Mouse (Mus musculus): ENCODE measurements at regions not wholly inside any gene's neighbourhood (a gene's known extent, or its start where the extent isn't known, plus 50 kb on each side); places are given as distances from the start of the nearest gene placed in this dataset.

GRCm38 (mm10) chr2:103205046-103205445, 98.0 kb downstream of the Ehf start:
- H3K4me2 ChIP-seq (replicated peaks) = no peak overlapping the region
- H3K36me3 ChIP-seq = no peaks in the 10 kb centered on the region
- no peak overlapping the region for H3K9ac ChIP-seq
- H3K27me3 ChIP-seq = no peaks in the 10 kb centered on the region
- 88% methylated on average over 8 of the region's 8 CpGs for WGBS
- no peak overlapping the region for H3K27ac ChIP-seq (replicated peaks)
- no peak overlapping the region for H3K4me3 ChIP-seq (replicated peaks)
- no peak for ATAC-seq (ENCODE audit: insufficient number of reproducible peaks, low FRiP score, low TSS enrichment, low read depth)
- H3K4me1 ChIP-seq = peaks cover 12% of the 10 kb centered on the region; the same call in 1 of the 2 replicates
- no peaks in the 10 kb centered on the region for H3K9me3 ChIP-seq (replicated peaks)

DNA sequence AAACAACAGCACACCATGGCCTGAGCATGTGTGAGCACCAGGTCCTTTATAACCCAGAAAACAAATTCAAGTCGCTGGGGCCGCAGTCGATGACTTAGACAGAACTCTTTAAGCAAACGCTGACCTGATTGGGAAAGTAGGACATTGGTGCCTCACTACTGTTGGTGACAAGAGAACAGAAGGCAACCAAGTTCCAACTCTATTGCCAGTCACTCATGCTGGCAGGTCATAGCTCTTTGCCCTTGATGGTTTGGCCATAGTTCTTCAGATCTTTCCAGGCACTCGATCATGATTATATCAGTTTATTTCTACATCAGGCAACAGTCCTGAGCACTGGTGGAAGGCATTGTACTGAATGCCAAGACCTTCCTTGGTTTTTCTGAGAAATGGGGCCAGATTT, 94.7 kb downstream of the Ehf start:
- Histone ChIP-seq H3K27me3 (no peaks in the 10 kb centered on the region), H3K9ac (no peak overlapping the region), H3K9me3 (replicated peaks) (no peaks in the 10 kb centered on the region), H3K4me1 (peaks cover 22% of the 10 kb centered on the region), H3K27ac (replicated peaks) (peak overlapping the region; percentile 69; the same call in 1 of the 2 replicates), H3K4me2 (replicated peaks) (no peak overlapping the region), H3K4me3 (replicated peaks) (no peak overlapping the region), H3K36me3 (no peaks in the 10 kb centered on the region)
- 93% methylated on average over 5 of the region's 5 CpGs for WGBS
- ATAC-seq (ENCODE audit: insufficient number of reproducible peaks, low FRiP score, low TSS enrichment, low read depth) = no peak

DNA sequence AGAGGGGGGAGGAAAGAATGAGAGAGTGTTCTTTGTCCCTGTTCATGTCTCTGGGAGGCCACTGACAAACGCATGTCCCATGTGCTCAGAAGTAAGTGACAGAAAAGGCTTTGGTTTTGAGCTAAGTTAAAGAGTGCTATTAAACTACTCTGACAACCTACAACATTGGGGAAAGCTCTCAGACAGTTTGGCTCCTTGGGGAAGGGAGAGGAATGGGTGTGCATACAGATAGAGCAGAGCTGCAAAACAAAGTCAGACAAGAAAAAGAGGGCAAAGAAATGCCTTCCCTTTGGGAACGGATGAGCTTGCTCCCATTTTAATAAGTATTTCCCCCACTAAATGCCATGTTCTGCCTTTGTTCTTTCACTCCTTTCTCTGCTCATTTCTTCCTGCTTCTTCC, 94.0 kb downstream of the Ehf start:
- Histone ChIP-seq H3K4me3 (replicated peaks) (no peak overlapping the region), H3K9me3 (replicated peaks) (no peaks in the 10 kb centered on the region), H3K36me3 (no peaks in the 10 kb centered on the region), H3K27me3 (no peaks in the 10 kb centered on the region), H3K27ac (replicated peaks) (peak overlapping the region; percentile 69), H3K4me1 (peaks cover 22% of the 10 kb centered on the region), H3K4me2 (replicated peaks) (no peak overlapping the region), H3K9ac (no peak overlapping the region)
- 65% methylated on average over 2 of the region's 2 CpGs for WGBS
- no peak for ATAC-seq (ENCODE audit: insufficient number of reproducible peaks, low FRiP score, low TSS enrichment, low read depth)

DNA sequence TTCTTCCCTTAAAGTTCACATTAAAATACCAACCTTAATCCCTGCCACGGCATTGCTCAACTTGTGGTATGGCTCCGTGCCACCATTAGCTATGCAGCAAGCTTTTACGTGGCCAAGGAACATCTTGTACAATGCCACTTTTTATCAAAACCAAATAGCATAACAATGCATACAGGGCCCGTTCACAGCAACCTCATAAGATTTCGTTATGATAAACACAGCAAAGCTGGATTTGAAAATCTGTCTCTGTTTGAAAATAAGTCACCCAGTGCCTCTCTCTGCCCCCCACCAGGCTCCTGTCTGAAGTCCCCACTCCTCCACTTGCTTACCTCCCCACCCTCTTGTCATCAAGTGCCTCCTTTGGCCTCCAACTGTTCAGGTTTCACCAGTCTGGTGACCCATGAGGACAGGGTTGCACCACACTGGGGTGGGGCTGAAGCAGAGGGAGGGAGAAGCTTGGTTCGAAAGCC, 93.5 kb downstream of the Ehf start:
- Histone ChIP-seq H3K4me3 (replicated peaks) (no peak overlapping the region), H3K9me3 (replicated peaks) (no peaks in the 10 kb centered on the region), H3K27me3 (no peaks in the 10 kb centered on the region), H3K4me2 (replicated peaks) (no peak overlapping the region), H3K4me1 (peaks cover 22% of the 10 kb centered on the region), H3K9ac (no peak overlapping the region), H3K27ac (replicated peaks) (peak overlapping the region; percentile 69), H3K36me3 (no peaks in the 10 kb centered on the region)
- ATAC-seq (ENCODE audit: insufficient number of reproducible peaks, low FRiP score, low TSS enrichment, low read depth) = no peak
- WGBS = 46% methylated on average over 6 of the region's 6 CpGs

DNA sequence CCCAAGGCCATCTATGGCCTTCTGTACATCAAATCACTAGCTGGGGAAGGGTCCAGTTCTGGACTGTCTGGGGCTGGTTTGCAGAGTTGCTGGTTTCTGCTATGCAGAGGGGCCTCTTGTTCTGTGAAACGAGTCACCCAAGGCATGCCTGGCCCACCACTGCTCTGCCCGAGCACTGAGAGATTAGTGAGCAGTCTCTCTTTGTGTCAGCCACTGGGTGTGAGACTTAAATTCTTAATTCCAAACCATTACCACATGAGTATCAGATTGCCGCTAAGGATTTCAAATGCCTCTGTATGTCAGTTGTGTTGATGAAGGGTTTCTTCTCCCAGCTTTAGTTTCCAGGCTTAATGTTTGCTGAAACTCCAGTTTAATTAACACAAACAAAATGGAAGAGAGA, 91.9 kb downstream of the Ehf start:
- no peaks in the 10 kb centered on the region for H3K36me3 ChIP-seq
- H3K4me3 ChIP-seq (replicated peaks) = no peak overlapping the region
- H3K27ac ChIP-seq (replicated peaks) = no peak overlapping the region; the same call in 1 of the 2 replicates
- no peak overlapping the region for H3K9ac ChIP-seq
- H3K4me2 ChIP-seq (replicated peaks) = no peak overlapping the region
- 28% methylated on average over 3 of the region's 3 CpGs for WGBS
- no peaks in the 10 kb centered on the region for H3K9me3 ChIP-seq (replicated peaks)
- ATAC-seq (ENCODE audit: insufficient number of reproducible peaks, low FRiP score, low TSS enrichment, low read depth) = no peak
- no peaks in the 10 kb centered on the region for H3K27me3 ChIP-seq
- H3K4me1 ChIP-seq = peaks cover 22% of the 10 kb centered on the region

Measured in embryonic facial prominence, embryonic 15.5 days (tissue).